Mouse (Mus musculus) liver, adult 2 months (tissue): Measurements from ENCODE around the gene Sfrp2. TPM values are rescaled to one million over a fixed set of nuclear protein-coding genes. Genes with fewer than 3 reads are reported as not detected.
A peak's percentile ranks its signal among the peaks of the same experiment; 100 is the strongest.

Experiments
- DNase-seq: peaks from one replicate; pipeline ENCODE4 v3.0.0-alpha.2; 2011; ENCODE audit warnings: low read depth, low spot score; ENCODE audit errors: extremely low read depth
- H3K27ac ChIP-seq: fragments of 200-500 bp; replicated peaks from 2 replicates; pipeline ENCODE4 v1.5.1; 2012; ENCODE audit warnings: low read depth, mild to moderate bottlenecking, control low read depth, inconsistent platforms, low read length; ENCODE audit not compliant: insufficient read depth
- H3K27me3 ChIP-seq: fragments of 200-500 bp; 2 replicates; pipeline ENCODE4 v1.6.1; 2012; ENCODE audit warnings: mild to moderate bottlenecking, moderate library complexity, low read length, inconsistent platforms; ENCODE audit not compliant: control insufficient read depth, insufficient read depth
- H3K36me3 ChIP-seq: fragments of 200-500 bp; 2 replicates; pipeline ENCODE4 v1.6.1; 2012; ENCODE audit warnings: low read length, inconsistent platforms; ENCODE audit not compliant: control insufficient read depth, insufficient read depth
- H3K4me1 ChIP-seq: fragments of 200-500 bp; 2 replicates; pipeline ENCODE4 v1.6.1; 2011; ENCODE audit warnings: low read length; ENCODE audit not compliant: control insufficient read depth, insufficient read depth
- H3K4me3 ChIP-seq: fragments of 200-500 bp; 2 replicates; pipeline ENCODE4 v1.5.1; 2011; ENCODE audit warnings: low read depth, mild to moderate bottlenecking, control low read depth, low read length, moderate library complexity; ENCODE audit not compliant: insufficient read depth
- H3K79me2 ChIP-seq: fragments of 200-500 bp; 2 replicates; pipeline ENCODE4 v1.6.1; 2012; ENCODE audit warnings: inconsistent platforms, mild to moderate bottlenecking, low read length, moderate library complexity; ENCODE audit not compliant: control insufficient read depth, insufficient read depth
- H3K9ac ChIP-seq: fragments of 200-500 bp; 2 replicates; pipeline ENCODE4 v1.6.1; 2012; ENCODE audit warnings: low read depth, mild to moderate bottlenecking, control low read depth, inconsistent platforms, low read length
- CTCF ChIP-seq: fragments of 200-500 bp; IDR thresholded peaks from 2 replicates; pipeline ENCODE4 v1.5.1; 2011; ENCODE audit warnings: low read depth, low read length, control low read depth
- POLR2A ChIP-seq: fragments of 200-500 bp; IDR thresholded peaks from 2 replicates; pipeline ENCODE4 v1.6.1; 2011; ENCODE audit warnings: low read length, control low read depth; ENCODE audit not compliant: insufficient read depth; ENCODE audit errors: extremely low read depth
- WGBS: fragments of 180-500 bp; shearing (Covaris S2); methylation state at CpG from one replicate; pipeline ENCODE4 v1.1.7; 2018; 5-methylcytosine and 5-hydroxymethylcytosine counted together
- polyA plus RNA-seq: library from polyadenylated mRNA; depleted of rRNA; stranded (reverse); fragments of >200 nt; gene quantifications from 2 replicates; pipeline ENCODE4 v1.2.3, GENCODE M21; 2012
- total RNA-seq: library from RNA; depleted of rRNA; stranded (reverse); fragments of >200 nt; gene quantifications from 2 replicates; pipeline ENCODE4 v1.2.3, GENCODE M21; 2014

The Sfrp2 gene
- total and polyA plus RNA-seq, 2 experiments: 0.22 TPM; not detected in 1

DNA sequence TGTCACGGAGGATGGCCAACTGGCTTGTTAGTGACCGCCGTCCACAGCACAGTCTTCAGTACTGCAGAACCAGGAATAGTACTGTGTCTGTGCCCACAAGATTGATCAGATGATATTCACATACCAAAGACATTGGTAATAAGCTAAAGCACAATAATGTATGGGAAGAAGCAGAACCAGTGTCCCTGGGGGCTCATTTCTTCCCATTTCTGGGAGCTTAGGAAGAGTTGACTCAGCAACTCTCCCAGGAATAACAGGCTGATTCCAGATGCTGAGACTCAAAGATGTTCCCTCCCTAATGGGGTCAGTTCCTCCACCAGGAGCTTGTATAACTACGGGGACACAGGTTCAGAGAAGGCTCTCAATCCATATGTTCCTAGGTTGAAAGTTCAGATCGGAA is 13.9 kb upstream of the Sfrp2 start:
- WGBS: 90% methylated on average over 5 of the region's 5 CpGs

GRCm38 (mm10) chr3:83755043-83755635 is 11.0 kb upstream of the Sfrp2 start:
- 91% methylated on average over 15 of the region's 15 CpGs for WGBS
- no peaks in the 10 kb centered on the region for H3K4me1 ChIP-seq
- no peak overlapping the region for H3K9ac ChIP-seq
- H3K4me3 ChIP-seq: no peak overlapping the region
- no peak for DNase-seq
- no peaks in the 10 kb centered on the region for H3K79me2 ChIP-seq
- H3K27me3 ChIP-seq: no peaks in the 10 kb centered on the region; the same call in 1 of the 2 replicates
- H3K36me3 ChIP-seq: no peaks in the 10 kb centered on the region
- no peak overlapping the region for H3K27ac ChIP-seq
- TF ChIP-seq POLR2A (no peak), CTCF (no peak)

More for the DNA sequence above, 13.9 kb upstream of the Sfrp2 start:
- TF ChIP-seq POLR2A (no peak), CTCF (no peak)
- H3K4me3 ChIP-seq: no peak overlapping the region
- no peaks in the 10 kb centered on the region for H3K36me3 ChIP-seq
- no peak for DNase-seq
- H3K27ac ChIP-seq: no peak overlapping the region
- H3K79me2 ChIP-seq: no peaks in the 10 kb centered on the region
- H3K27me3 ChIP-seq: no peaks in the 10 kb centered on the region; the same call in 1 of the 2 replicates
- no peak overlapping the region for H3K9ac ChIP-seq
- H3K4me1 ChIP-seq: no peaks in the 10 kb centered on the region

- no peaks in the 10 kb centered on the region for H3K79me2 ChIP-seq
- no peaks in the 10 kb centered on the region for H3K4me1 ChIP-seq
- H3K9ac ChIP-seq: no peak overlapping the region
- H3K27ac ChIP-seq: no peak overlapping the region
- TF ChIP-seq CTCF (no peak), POLR2A (no peak)
- H3K4me3 ChIP-seq: no peak overlapping the region
- 85% methylated on average over 6 of the region's 6 CpGs for WGBS
- no peaks in the 10 kb centered on the region; the same call in 1 of the 2 replicates for H3K27me3 ChIP-seq
- DNase-seq: no peak
- no peaks in the 10 kb centered on the region for H3K36me3 ChIP-seq
These were observed 10.5 kb upstream of the Sfrp2 start for GRCm38 (mm10) chr3:83755666-83756065.

DNA sequence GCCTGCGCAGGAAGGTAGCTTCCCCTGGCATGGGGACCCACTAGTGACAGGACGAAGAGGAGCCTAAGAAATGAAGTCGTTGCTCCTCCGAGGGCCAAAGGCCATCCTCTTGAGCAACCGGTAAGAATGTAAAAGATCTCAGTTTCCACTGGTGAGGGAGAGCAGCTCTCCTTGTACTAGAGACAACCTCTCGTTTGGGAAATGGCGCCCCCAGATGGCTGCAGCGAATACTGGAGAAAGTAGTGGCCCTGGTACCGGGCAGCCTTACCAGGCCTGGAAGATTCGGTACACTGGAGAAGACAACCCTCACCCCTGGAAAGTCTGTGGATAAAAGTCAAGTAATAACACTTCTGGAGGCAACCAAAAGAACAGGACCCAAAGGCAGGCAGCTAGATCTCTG is 3.8 kb upstream of the Sfrp2 start:
- no peak overlapping the region for H3K4me3 ChIP-seq
- DNase-seq: no peak
- H3K79me2 ChIP-seq: no peaks in the 10 kb centered on the region
- no peak for TF ChIP-seq CTCF
- no peak for TF ChIP-seq POLR2A
- no peaks in the 10 kb centered on the region for H3K36me3 ChIP-seq
- H3K27ac ChIP-seq: no peak overlapping the region
- 74% methylated on average over 10 of the region's 10 CpGs for WGBS
- H3K9ac ChIP-seq: no peak overlapping the region
- peaks cover 10% of the 10 kb centered on the region for H3K27me3 ChIP-seq
- no peaks in the 10 kb centered on the region for H3K4me1 ChIP-seq

DNA sequence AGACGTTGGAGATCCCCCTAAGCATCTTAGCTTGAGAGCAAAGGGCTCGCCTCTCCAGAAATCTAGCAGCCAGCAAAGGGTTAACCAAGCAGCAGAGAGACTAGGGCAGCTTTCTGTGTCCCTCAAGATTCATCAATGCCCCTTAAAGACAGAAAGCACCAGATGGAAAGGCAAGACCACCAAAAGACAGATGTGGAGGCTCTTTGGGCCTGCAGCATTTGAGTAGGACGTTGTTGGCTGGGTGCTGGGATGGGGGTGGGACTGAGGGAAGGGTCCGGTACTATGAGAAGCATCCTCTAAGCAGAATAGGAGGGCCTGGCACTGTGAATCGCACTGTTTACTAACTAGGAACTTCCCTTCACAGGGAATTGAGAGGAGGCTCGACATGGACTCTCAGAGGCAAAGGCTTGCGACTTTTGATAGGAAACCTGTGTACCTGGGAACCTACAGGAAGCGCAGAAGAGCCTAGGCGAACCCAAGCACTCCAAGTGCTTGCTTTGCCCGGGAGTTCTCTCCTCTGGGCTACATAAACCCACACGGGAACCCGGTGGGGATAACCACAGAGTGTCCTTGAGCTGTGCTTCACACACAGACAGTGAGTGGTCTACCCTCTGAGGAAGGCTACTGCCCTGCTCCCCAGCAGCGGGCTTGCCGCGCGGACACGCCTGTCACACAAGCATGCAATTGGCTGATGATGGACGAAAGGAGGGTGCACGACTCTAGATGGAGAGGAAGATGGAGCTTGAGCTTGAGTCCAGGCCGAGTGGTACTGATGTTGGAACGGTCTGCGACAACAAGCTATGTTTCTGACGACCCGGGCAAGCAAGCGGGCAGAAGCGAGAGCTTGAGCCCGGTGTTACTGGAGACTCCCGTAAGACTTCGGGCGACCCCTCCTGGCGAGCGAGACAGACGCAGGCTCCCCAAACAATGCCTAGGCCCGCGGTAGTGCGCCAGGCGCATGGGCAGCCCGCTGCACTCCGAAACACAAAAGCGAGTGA is 2.3 kb upstream of the Sfrp2 start:
- H3K9ac ChIP-seq: no peak overlapping the region
- no peaks in the 10 kb centered on the region for H3K79me2 ChIP-seq
- no peak for DNase-seq
- TF ChIP-seq POLR2A: no peak
- peak; percentile 63 for TF ChIP-seq CTCF
- no peaks in the 10 kb centered on the region for H3K36me3 ChIP-seq
- peaks cover 13% of the 10 kb centered on the region for H3K27me3 ChIP-seq
- H3K4me1 ChIP-seq: no peaks in the 10 kb centered on the region
- no peak overlapping the region for H3K4me3 ChIP-seq
- no peak overlapping the region for H3K27ac ChIP-seq
- 8% methylated on average over 40 of the region's 40 CpGs for WGBS
